Mouse (Mus musculus) intestine, embryonic 14.5 days (tissue): ENCODE measurements at regions not wholly inside any gene's neighbourhood (a gene's known extent, or its start where the extent isn't known, plus 50 kb on each side); places are given as distances from the start of the nearest gene placed in this dataset.

Source experiments
- ATAC-seq: fragments of 200-750 bp; cut with Nextera tagmentation; replicated peaks from 2 replicates; pipeline ENCODE4 v1.8.0; 2017; ENCODE audit warnings: low read depth, moderate number of reproducible peaks, moderate TSS enrichment, moderate library complexity; ENCODE audit not compliant: low FRiP score, low TSS enrichment
- DNase-seq: peaks from one replicate; pipeline ENCODE4 v3.0.0-alpha.2; 2018; ENCODE audit warnings: low spot score
- H3K27ac ChIP-seq: fragments of 300-500 bp; sonication (generic); 2 replicates; pipeline ENCODE4 v1.5.1; 2014; ENCODE audit warnings: low read depth, mild to moderate bottlenecking, control low read depth
- H3K27me3 ChIP-seq: fragments of 300-500 bp; sonication (generic); replicated peaks from 2 replicates; pipeline ENCODE4 v1.6.1; 2014; ENCODE audit warnings: low read length, control low read depth; ENCODE audit not compliant: control insufficient read depth, insufficient read depth
- H3K36me3 ChIP-seq: fragments of 300-500 bp; sonication (generic); 2 replicates; pipeline ENCODE4 v1.6.1; 2014; ENCODE audit warnings: low read length, control low read depth; ENCODE audit not compliant: control insufficient read depth, insufficient read depth
- H3K4me1 ChIP-seq: fragments of 300-500 bp; sonication (generic); replicated peaks from 2 replicates; pipeline ENCODE4 v1.6.1; 2014; ENCODE audit warnings: low read length, control low read depth, mixed read lengths; ENCODE audit not compliant: control insufficient read depth, insufficient read depth
- H3K4me2 ChIP-seq: fragments of 300-500 bp; sonication (generic); 2 replicates; pipeline ENCODE4 v1.6.1; 2014; ENCODE audit warnings: low read length
- H3K4me3 ChIP-seq: fragments of 300-500 bp; sonication (generic); 2 replicates; pipeline ENCODE4 v1.5.1; 2014; ENCODE audit warnings: low read depth, low read length, control low read depth, mixed read lengths
- H3K9ac ChIP-seq: fragments of 300-500 bp; sonication (generic); 2 replicates; pipeline ENCODE4 v1.6.1; 2014; ENCODE audit warnings: mild to moderate bottlenecking, low read length
- H3K9me3 ChIP-seq: fragments of 300-500 bp; sonication (generic); 2 replicates; pipeline ENCODE4 v1.6.1; 2016; ENCODE audit warnings: low read length, control low read depth; ENCODE audit not compliant: control insufficient read depth
- WGBS: fragments of 180-500 bp; shearing (Covaris S2); extraction: QIAGEN DNeasy Blood & Tissue Kit; methylation state at CpG from one replicate; pipeline ENCODE4 v1.1.7; 2014; 5-methylcytosine and 5-hydroxymethylcytosine counted together

DNA sequence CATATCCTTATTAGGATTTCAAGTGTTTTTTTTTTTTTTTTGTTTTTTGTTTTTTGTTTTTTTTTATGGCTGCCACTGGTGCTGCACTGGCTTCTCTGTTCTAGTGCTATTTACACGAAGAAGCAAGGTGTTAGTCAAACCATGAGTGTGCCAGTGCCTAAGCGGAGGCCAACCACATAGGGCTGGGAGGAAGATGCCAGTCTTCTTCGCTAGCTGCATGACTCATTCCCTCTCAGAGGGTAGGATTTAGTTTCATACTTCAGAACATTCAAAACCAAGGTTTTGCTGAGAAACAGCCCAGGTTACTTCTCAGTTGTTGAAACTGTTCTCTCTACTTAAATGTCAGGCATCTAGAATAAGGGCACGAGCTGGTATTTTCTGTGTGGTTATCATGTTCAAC lies 72.6 kb downstream of the Icos start:
- Histone ChIP-seq H3K9ac (no peak overlapping the region), H3K27ac (no peak overlapping the region), H3K4me1 (no peaks in the 10 kb centered on the region), H3K36me3 (no peaks in the 10 kb centered on the region), H3K9me3 (no peaks in the 10 kb centered on the region), H3K27me3 (no peaks in the 10 kb centered on the region), H3K4me2 (no peak overlapping the region), H3K4me3 (no peak overlapping the region)
- DNase-seq (no peak), ATAC-seq (no peak)
- 81% methylated on average over 4 of the region's 4 CpGs for WGBS

DNA sequence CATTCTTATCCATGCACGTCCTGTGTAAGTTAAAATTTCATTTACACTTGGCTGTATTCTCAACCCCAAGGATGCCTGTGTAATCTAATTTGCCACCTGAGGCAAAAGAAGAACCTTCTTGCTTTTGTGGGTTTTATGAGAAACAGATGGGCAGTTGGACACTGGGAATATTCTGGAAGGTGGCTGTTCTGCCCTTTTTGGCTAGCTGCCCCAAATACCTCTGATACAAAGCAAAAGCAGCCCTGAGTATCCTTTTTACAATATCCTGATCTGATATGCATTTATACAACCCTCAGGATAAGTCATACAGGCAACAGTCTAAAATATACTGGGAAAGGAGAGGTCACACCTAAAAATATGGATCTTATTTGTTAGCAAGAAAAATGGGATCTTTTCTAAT lies 75.9 kb downstream of the Icos start:
- WGBS, result 43% methylated on average over 1 of the region's 1 CpGs
- Histone ChIP-seq H3K4me2 (no peak overlapping the region), H3K9me3 (no peaks in the 10 kb centered on the region), H3K36me3 (no peaks in the 10 kb centered on the region), H3K4me3 (no peak overlapping the region), H3K27ac (no peak overlapping the region), H3K9ac (no peak overlapping the region), H3K27me3 (no peaks in the 10 kb centered on the region), H3K4me1 (no peaks in the 10 kb centered on the region)
- DNase-seq (no peak), ATAC-seq (no peak)

DNA sequence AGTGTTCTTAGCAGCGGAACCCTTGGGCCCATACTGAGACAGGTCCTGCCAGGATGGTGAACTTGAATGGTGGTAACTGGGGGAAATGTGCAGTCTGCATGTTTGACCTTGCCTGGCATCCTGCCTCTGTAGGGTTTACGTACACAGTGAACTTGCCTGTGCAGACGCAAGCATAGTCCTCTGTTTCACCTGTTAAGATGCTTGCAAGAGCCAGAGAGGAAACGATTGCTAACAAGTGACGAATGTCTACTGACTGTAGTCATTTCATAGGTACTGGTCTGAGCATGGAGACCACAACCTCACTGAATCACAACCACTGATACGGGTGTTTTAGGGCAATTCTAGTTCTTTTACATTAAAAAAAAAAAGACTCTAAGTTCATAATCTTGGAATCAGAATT lies 76.7 kb downstream of the Icos start:
- Histone ChIP-seq H3K9ac (no peak overlapping the region), H3K4me1 (no peaks in the 10 kb centered on the region), H3K36me3 (no peaks in the 10 kb centered on the region), H3K4me2 (no peak overlapping the region), H3K4me3 (no peak overlapping the region), H3K9me3 (no peaks in the 10 kb centered on the region), H3K27ac (no peak overlapping the region), H3K27me3 (no peaks in the 10 kb centered on the region)
- 84% methylated on average over 6 of the region's 6 CpGs for WGBS
- DNase-seq (no peak), ATAC-seq (no peak)

- peak; percentile 83 for DNase-seq
- Histone ChIP-seq H3K36me3 (no peaks in the 10 kb centered on the region), H3K4me3 (no peak overlapping the region; the same call in 1 of the 2 replicates), H3K4me2 (peak overlapping the region; percentile 35), H3K27ac (no peak overlapping the region), H3K9ac (no peak overlapping the region), H3K9me3 (no peaks in the 10 kb centered on the region), H3K4me1 (0 out of 2 replicates have a peak, but pooled peaks cover 3% of the 10 kb centered on the region), H3K27me3 (no peaks in the 10 kb centered on the region)
- 2% methylated on average over 8 of the region's 8 CpGs for WGBS
- ATAC-seq, result no peak
Observed at GRCm38 (mm10) chr1:61055176-61055575, 77.4 kb downstream of the Icos start.

DNA sequence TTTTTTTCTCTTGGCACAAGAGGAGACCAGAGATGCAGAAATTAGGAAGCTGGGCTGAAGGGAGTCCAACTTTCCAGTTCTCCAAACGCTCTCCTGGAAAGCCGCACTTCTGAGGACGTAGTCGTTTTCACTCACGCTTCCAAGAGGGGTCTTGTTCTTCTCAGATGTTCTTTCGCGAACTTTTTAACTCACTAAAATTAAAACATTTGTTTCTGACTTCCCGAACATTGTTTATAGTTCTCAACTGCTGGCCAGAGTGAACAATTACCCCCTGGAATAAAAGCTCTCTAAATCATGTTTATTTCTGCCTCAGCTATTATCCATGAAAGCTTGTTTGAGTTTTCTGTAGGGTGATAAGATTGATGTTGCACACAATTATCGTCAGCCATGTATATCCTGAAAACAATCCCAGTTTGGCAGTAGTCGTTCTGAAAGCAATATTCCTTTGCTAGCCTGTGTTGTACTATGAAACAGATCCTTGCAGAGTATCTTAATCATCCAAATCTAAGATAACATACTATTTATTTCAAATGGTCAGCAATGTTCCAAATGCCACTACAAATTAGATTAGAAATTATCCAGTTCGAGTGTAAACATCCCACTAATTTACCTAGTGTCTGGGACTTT lies 82.3 kb downstream of the Icos start:
- no peaks in the 10 kb centered on the region for H3K36me3 ChIP-seq
- H3K9ac ChIP-seq, result no peak overlapping the region
- H3K9me3 ChIP-seq, result no peaks in the 10 kb centered on the region
- peak overlapping the region; percentile 79 for H3K27ac ChIP-seq
- DNase-seq (no peak), ATAC-seq (peak; percentile 58; the same call in 1 of the 2 replicates)
- no peaks in the 10 kb centered on the region for H3K27me3 ChIP-seq
- H3K4me1 ChIP-seq, result peaks cover 11% of the 10 kb centered on the region
- no peak overlapping the region for H3K4me3 ChIP-seq
- peak overlapping the region; percentile 37; the same call in 1 of the 2 replicates for H3K4me2 ChIP-seq
- 21% methylated on average over 11 of the region's 11 CpGs for WGBS

DNA sequence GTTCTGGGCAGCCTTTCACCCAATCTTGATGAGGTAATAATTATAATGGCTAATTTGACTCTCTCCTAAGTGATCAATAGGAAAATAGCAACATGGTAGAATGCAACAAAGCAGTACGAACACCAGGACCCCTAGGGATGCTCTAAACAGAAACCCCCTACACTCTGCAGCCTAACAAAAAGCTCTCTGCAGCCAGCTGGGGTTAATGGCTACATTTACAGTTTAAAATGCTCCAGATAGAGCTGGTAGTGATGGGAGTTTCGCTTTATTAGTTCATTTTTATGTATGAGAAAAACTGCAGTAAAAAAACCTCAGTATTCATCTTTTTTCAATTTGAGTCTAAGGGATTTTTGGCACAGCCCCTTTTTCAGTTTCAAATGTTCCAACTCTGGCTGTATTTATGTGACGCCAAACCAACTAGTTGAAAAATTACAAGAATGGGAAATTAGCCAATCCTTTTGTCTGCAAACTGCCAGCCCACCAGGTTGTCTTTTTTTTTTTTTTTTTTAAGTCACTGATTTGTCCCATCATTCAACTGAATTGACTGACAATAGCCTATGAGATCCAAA lies 84.2 kb downstream of the Icos start:
- WGBS, result 58% methylated on average over 3 of the region's 3 CpGs
- Histone ChIP-seq H3K27ac (no peak overlapping the region), H3K9me3 (no peaks in the 10 kb centered on the region), H3K4me1 (peaks cover 11% of the 10 kb centered on the region), H3K4me2 (no peak overlapping the region), H3K36me3 (no peaks in the 10 kb centered on the region), H3K27me3 (no peaks in the 10 kb centered on the region), H3K9ac (no peak overlapping the region), H3K4me3 (no peak overlapping the region)
- ATAC-seq, result no peak
- DNase-seq, result no peak

DNA sequence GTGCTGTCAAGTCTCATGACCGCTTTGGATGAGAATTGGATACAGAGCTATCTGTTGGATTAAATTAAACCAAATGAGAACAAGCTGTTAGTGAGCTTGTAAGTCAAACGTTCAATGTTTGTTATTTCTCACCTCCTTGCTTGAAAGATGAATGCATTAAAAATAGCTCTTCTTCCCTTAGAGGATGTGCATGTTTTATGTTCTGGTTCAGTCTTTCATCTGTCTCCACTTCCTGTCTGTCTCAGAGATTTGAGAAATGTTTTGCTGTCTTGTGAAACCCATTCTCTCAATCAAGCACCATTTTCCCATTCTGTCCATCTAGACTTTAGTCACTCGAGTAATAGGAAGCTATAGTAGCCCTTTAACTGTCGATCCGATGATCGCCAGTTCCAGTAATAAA lies 90.4 kb downstream of the Icos start:
- ATAC-seq (no peak), DNase-seq (no peak)
- no peak overlapping the region for H3K27ac ChIP-seq
- no peaks in the 10 kb centered on the region for H3K36me3 ChIP-seq
- H3K4me2 ChIP-seq, result no peak overlapping the region
- no peaks in the 10 kb centered on the region for H3K9me3 ChIP-seq
- H3K4me1 ChIP-seq, result peaks cover 6% of the 10 kb centered on the region; the same call in 1 of the 2 replicates
- 68% methylated on average over 6 of the region's 6 CpGs for WGBS
- H3K27me3 ChIP-seq, result no peaks in the 10 kb centered on the region
- no peak overlapping the region for H3K9ac ChIP-seq
- H3K4me3 ChIP-seq, result no peak overlapping the region

DNA sequence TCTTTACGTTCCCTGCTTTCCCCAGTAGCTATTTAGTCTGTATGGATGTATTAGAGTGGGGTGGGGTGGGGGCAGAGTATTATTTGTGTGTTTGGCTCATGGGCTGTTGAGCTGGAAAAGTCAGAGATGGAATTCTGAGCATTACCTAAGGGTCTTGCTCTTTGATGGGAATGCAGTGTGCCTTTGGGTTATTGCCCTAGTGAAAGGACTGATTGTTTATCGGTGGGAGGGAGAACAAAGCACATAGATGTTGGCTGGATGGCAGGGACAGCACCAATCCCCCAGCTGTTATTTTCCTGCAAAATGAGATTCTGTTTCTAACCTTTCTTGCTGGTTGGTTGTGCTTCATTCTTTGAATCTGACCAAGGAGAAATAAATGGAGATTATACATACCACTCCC lies 96.4 kb downstream of the Icos start:
- DNase-seq, result no peak
- no peak overlapping the region for H3K27ac ChIP-seq
- H3K4me3 ChIP-seq, result no peak overlapping the region
- WGBS, result 72% methylated on average over 2 of the region's 2 CpGs
- H3K36me3 ChIP-seq, result no peaks in the 10 kb centered on the region
- H3K9ac ChIP-seq, result no peak overlapping the region
- ATAC-seq, result no peak
- H3K4me2 ChIP-seq, result no peak overlapping the region
- H3K4me1 ChIP-seq, result peaks cover 6% of the 10 kb centered on the region; the same call in 1 of the 2 replicates
- H3K9me3 ChIP-seq, result no peaks in the 10 kb centered on the region
- H3K27me3 ChIP-seq, result no peaks in the 10 kb centered on the region

DNA sequence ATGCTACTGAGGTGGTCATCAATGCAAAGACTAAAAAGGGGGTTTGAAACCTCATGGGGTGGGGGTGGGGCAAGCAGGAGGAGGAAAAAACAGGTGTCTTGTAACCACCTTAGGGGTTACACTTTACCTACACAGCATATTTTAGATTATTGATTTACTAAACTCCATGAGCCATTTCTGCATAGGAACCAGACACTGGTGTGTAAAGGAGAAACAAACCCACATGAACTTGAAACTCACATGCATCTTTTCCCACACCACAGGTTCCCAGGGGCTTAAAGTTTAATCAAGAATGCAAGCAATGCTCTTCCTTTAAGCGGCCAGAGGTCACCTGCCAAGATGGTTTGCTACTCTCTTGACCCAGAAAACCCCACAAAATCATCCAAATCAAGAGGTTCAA lies 97.6 kb downstream of the Icos start:
- H3K27me3 ChIP-seq, result no peaks in the 10 kb centered on the region
- H3K4me3 ChIP-seq, result no peak overlapping the region
- ATAC-seq, result no peak
- DNase-seq, result no peak
- no peak overlapping the region for H3K27ac ChIP-seq
- H3K4me2 ChIP-seq, result no peak overlapping the region
- no peaks in the 10 kb centered on the region for H3K9me3 ChIP-seq
- H3K36me3 ChIP-seq, result no peaks in the 10 kb centered on the region
- no peak overlapping the region for H3K9ac ChIP-seq
- 78% methylated on average over 1 of the region's 1 CpGs for WGBS
- H3K4me1 ChIP-seq, result peaks cover 6% of the 10 kb centered on the region; the same call in 1 of the 2 replicates
